Mouse (Mus musculus): Measurements from ENCODE around the gene Ptprd. TPM values are rescaled to one million over a fixed set of nuclear protein-coding genes. Genes with fewer than 3 reads are reported as not detected.

Ptprd gene
- polyA plus RNA-seq, 1 experiment from 2014 or later, result 66.9 TPM

GRCm38 (mm10) chr4:76223720-76224119, 1988.0 kb downstream of the Ptprd start:
- no peak overlapping the region for H3K4me2 ChIP-seq (replicated peaks)
- WGBS, result 34% methylated on average over 3 of the region's 3 CpGs
- H3K36me3 ChIP-seq, result no peaks in the 10 kb centered on the region
- H3K27ac ChIP-seq, result no peak overlapping the region
- no peaks in the 10 kb centered on the region for H3K27me3 ChIP-seq (replicated peaks)
- H3K9ac ChIP-seq, result no peak overlapping the region
- H3K4me3 ChIP-seq, result no peak overlapping the region
- ATAC-seq (ENCODE audit: low FRiP score, low read depth), result no peak
- H3K4me1 ChIP-seq, result no peaks in the 10 kb centered on the region
- no peaks in the 10 kb centered on the region for H3K9me3 ChIP-seq

DNA sequence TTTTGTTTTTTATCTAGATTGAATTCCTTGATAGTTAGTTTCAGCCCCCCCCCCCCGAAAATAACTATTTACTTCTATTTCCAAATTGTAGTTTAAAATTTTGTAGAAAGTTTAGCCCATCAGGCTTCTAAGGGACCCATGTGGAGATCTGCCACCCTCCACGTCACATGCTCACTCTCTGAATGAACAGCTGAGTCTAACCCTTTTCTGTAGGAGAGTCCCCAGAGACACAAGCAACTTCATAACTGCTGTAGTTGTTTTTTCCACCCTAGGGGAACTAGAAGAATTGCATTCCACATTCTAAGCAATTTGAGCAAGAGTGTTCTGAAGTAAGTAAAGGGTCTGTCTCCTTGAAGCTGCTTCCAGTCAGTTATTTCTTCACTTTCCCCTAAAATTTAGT, 1989.2 kb downstream of the Ptprd start:
- Histone ChIP-seq H3K4me2 (replicated peaks) (no peak overlapping the region), H3K9ac (no peak overlapping the region), H3K4me3 (no peak overlapping the region), H3K4me1 (no peaks in the 10 kb centered on the region), H3K27ac (no peak overlapping the region), H3K27me3 (replicated peaks) (no peaks in the 10 kb centered on the region), H3K36me3 (no peaks in the 10 kb centered on the region), H3K9me3 (no peaks in the 10 kb centered on the region)
- no peak for ATAC-seq (ENCODE audit: low FRiP score, low read depth)
- WGBS, result 59% methylated on average over 2 of the region's 2 CpGs

- H3K9me3 ChIP-seq, result no peaks in the 10 kb centered on the region
- WGBS, result 71% methylated on average over 1 of the region's 1 CpGs
- no peak overlapping the region for H3K4me2 ChIP-seq (replicated peaks)
- no peak overlapping the region for H3K4me3 ChIP-seq
- no peaks in the 10 kb centered on the region for H3K27me3 ChIP-seq (replicated peaks)
- ATAC-seq (ENCODE audit: low FRiP score, low read depth), result no peak
- no peak overlapping the region for H3K27ac ChIP-seq
- no peak overlapping the region for H3K9ac ChIP-seq
- no peaks in the 10 kb centered on the region for H3K36me3 ChIP-seq
- H3K4me1 ChIP-seq, result no peaks in the 10 kb centered on the region
Observed at GRCm38 (mm10) chr4:76218065-76218464, 1993.7 kb downstream of the Ptprd start.

GRCm38 (mm10) chr4:76215141-76215540, 1996.6 kb downstream of the Ptprd start:
- no peaks in the 10 kb centered on the region for H3K36me3 ChIP-seq
- H3K9ac ChIP-seq, result no peak overlapping the region
- ATAC-seq (ENCODE audit: low FRiP score, low read depth), result no peak
- 98% methylated on average over 1 of the region's 1 CpGs for WGBS
- no peaks in the 10 kb centered on the region for H3K27me3 ChIP-seq (replicated peaks)
- H3K27ac ChIP-seq, result no peak overlapping the region
- no peak overlapping the region for H3K4me2 ChIP-seq (replicated peaks)
- H3K4me3 ChIP-seq, result no peak overlapping the region
- H3K9me3 ChIP-seq, result no peaks in the 10 kb centered on the region
- no peaks in the 10 kb centered on the region for H3K4me1 ChIP-seq

- Histone ChIP-seq H3K4me3 (no peak overlapping the region), H3K36me3 (no peaks in the 10 kb centered on the region), H3K4me2 (replicated peaks) (no peak overlapping the region), H3K9me3 (no peaks in the 10 kb centered on the region), H3K9ac (no peak overlapping the region), H3K27ac (no peak overlapping the region), H3K27me3 (replicated peaks) (no peaks in the 10 kb centered on the region), H3K4me1 (no peaks in the 10 kb centered on the region)
- no peak for ATAC-seq (ENCODE audit: low FRiP score, low read depth)
- WGBS, result 80% methylated on average over 1 of the region's 1 CpGs
Observed at GRCm38 (mm10) chr4:76199321-76199720, 2012.4 kb downstream of the Ptprd start.

- no peaks in the 10 kb centered on the region for H3K27me3 ChIP-seq (replicated peaks)
- no peak overlapping the region for H3K4me3 ChIP-seq
- H3K4me1 ChIP-seq, result no peaks in the 10 kb centered on the region
- no peaks in the 10 kb centered on the region for H3K36me3 ChIP-seq
- H3K9me3 ChIP-seq, result no peaks in the 10 kb centered on the region
- no peak overlapping the region for H3K4me2 ChIP-seq (replicated peaks)
- H3K9ac ChIP-seq, result no peak overlapping the region
- ATAC-seq (ENCODE audit: low FRiP score, low read depth), result no peak
- WGBS, result 91% methylated on average over 3 of the region's 3 CpGs
- H3K27ac ChIP-seq, result no peak overlapping the region
Observed at GRCm38 (mm10) chr4:76194762-76195161, 2017.0 kb downstream of the Ptprd start.

GRCm38 (mm10) chr4:76193496-76193895, 2018.3 kb downstream of the Ptprd start:
- Histone ChIP-seq H3K4me1 (no peaks in the 10 kb centered on the region), H3K4me3 (no peak overlapping the region)

GRCm38 (mm10) chr4:76192031-76192430, 2019.7 kb downstream of the Ptprd start:
- no peak for ATAC-seq (ENCODE audit: low FRiP score, low read depth)
- Histone ChIP-seq H3K27ac (no peak overlapping the region), H3K27me3 (replicated peaks) (no peaks in the 10 kb centered on the region), H3K36me3 (no peaks in the 10 kb centered on the region), H3K9ac (no peak overlapping the region), H3K4me1 (no peaks in the 10 kb centered on the region), H3K9me3 (no peaks in the 10 kb centered on the region), H3K4me3 (no peak overlapping the region), H3K4me2 (replicated peaks) (no peak overlapping the region)
- 97% methylated on average over 1 of the region's 1 CpGs for WGBS

More at GRCm38 (mm10) chr4:76193496-76193895, 2018.3 kb downstream of the Ptprd start:
- WGBS, result 89% methylated on average over 3 of the region's 3 CpGs
- Histone ChIP-seq H3K4me2 (replicated peaks) (no peak overlapping the region), H3K27me3 (replicated peaks) (no peaks in the 10 kb centered on the region), H3K9me3 (no peaks in the 10 kb centered on the region), H3K36me3 (no peaks in the 10 kb centered on the region), H3K27ac (no peak overlapping the region), H3K9ac (no peak overlapping the region)
- ATAC-seq (ENCODE audit: low FRiP score, low read depth), result no peak

DNA sequence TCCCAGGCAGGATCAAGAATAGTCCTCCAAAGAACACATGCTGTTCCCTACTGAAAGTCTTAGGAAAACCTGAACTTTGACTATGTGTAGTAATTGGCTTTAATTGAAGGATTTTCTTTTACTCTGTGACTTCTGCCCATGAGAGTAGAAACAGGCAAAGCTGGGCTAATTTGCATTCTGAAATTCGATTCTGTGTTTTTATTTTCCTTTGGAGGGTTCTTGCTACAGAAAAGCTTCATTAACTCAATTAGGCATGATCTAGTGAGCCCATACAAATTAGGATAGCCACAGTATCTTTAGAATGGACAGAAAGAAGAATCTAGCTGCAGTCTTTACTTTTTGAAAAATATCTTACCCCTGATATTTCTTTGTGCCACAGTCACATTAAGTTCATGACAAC, 2021.0 kb downstream of the Ptprd start:
- H3K4me3 ChIP-seq, result no peak overlapping the region
- no peak overlapping the region for H3K27ac ChIP-seq
- no peaks in the 10 kb centered on the region for H3K36me3 ChIP-seq
- H3K27me3 ChIP-seq (replicated peaks), result no peaks in the 10 kb centered on the region
- H3K4me1 ChIP-seq, result no peaks in the 10 kb centered on the region
- no peak overlapping the region for H3K9ac ChIP-seq
- WGBS, result 24% methylated on average over 1 of the region's 1 CpGs
- no peaks in the 10 kb centered on the region for H3K9me3 ChIP-seq
- ATAC-seq (ENCODE audit: low FRiP score, low read depth), result no peak
- H3K4me2 ChIP-seq (replicated peaks), result no peak overlapping the region

GRCm38 (mm10) chr4:76183095-76183494, 2028.7 kb downstream of the Ptprd start:
- Histone ChIP-seq H3K36me3 (no peaks in the 10 kb centered on the region), H3K4me1 (peaks cover 6% of the 10 kb centered on the region), H3K9ac (no peak overlapping the region), H3K27me3 (replicated peaks) (no peaks in the 10 kb centered on the region), H3K4me2 (replicated peaks) (no peak overlapping the region), H3K27ac (no peak overlapping the region), H3K9me3 (no peaks in the 10 kb centered on the region), H3K4me3 (no peak overlapping the region)
- no peak for ATAC-seq (ENCODE audit: low FRiP score, low read depth)
- 87% methylated on average over 3 of the region's 3 CpGs for WGBS

DNA sequence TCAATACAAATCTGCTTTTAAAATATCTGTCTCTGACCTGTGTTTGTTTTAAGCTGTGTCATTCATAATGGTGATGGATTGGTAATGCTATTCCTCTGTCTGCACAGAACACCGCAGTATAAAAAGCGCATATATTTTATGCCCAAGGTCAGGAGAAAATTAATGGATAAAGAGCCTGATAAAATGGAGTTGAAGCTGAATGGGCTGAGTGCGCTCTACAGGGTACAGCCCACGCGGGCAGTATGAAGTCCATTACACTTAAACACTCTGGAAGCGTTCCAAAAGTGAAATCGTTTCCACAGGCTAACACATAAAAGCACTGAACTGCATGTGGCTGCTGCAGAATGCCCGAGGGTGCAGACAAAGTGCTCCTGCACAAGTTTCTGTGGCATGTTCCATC, 2032.3 kb downstream of the Ptprd start:
- ATAC-seq (ENCODE audit: low FRiP score, low read depth), result peak; percentile 78
- 36% methylated on average over 8 of the region's 8 CpGs for WGBS
- Histone ChIP-seq H3K4me1 (peaks cover 6% of the 10 kb centered on the region), H3K9me3 (no peaks in the 10 kb centered on the region), H3K4me3 (no peak overlapping the region), H3K27ac (no peak overlapping the region), H3K27me3 (replicated peaks) (no peaks in the 10 kb centered on the region), H3K9ac (no peak overlapping the region), H3K36me3 (no peaks in the 10 kb centered on the region), H3K4me2 (replicated peaks) (no peak overlapping the region)

DNA sequence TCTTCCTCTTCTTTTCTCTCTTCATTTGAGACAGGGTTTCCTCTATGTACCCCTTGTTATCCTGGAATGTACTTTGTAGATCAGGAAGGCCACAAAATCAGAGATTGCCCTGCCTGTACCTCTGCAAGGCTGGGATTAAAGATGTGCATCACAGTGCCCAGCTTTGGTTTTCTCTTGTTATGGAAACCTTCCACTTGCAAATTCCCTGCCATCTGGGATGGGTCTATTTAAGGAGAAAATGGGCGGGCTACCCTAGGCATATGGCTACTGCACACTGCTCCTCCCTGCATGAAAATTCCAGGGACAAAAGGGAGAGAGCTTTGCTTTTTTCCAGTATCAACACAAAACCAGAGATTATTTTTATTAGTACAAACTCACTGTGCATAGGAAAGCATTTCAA, 2036.7 kb downstream of the Ptprd start:
- no peaks in the 10 kb centered on the region for H3K27me3 ChIP-seq (replicated peaks)
- no peak overlapping the region for H3K27ac ChIP-seq
- no peak overlapping the region for H3K9ac ChIP-seq
- no peak overlapping the region for H3K4me3 ChIP-seq
- no peaks in the 10 kb centered on the region for H3K9me3 ChIP-seq
- WGBS, result 72% methylated on average over 1 of the region's 1 CpGs
- no peak overlapping the region for H3K4me2 ChIP-seq (replicated peaks)
- ATAC-seq (ENCODE audit: low FRiP score, low read depth), result no peak
- H3K4me1 ChIP-seq, result peaks cover 6% of the 10 kb centered on the region
- H3K36me3 ChIP-seq, result no peaks in the 10 kb centered on the region

DNA sequence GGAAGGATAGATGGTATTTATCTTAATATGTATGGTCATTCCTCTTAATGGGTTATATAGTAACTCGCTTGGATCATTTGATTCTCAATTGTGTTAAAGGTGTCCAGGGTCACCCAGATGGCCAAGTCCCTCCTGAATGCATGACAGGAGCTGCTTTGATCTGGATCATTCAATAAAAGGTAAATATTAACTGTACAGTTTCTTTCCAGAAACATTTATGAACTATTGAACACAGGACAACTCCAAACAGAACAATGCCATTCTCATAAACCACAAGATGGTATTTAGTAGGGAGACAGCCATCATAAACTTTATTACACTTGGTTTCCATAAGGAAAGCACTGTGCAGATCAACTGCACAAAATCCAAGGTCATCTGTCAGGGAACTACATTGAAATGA, 2056.0 kb downstream of the Ptprd start:
- no peak for ATAC-seq (ENCODE audit: low FRiP score, low read depth)
- 82% methylated on average over 1 of the region's 1 CpGs for WGBS
- H3K4me2 ChIP-seq (replicated peaks), result no peak overlapping the region
- no peaks in the 10 kb centered on the region for H3K4me1 ChIP-seq
- H3K27ac ChIP-seq, result no peak overlapping the region
- H3K9ac ChIP-seq, result no peak overlapping the region
- H3K9me3 ChIP-seq, result no peaks in the 10 kb centered on the region
- no peaks in the 10 kb centered on the region for H3K36me3 ChIP-seq
- H3K27me3 ChIP-seq (replicated peaks), result no peaks in the 10 kb centered on the region
- H3K4me3 ChIP-seq, result no peak overlapping the region

Measured in neural tube, embryonic 12.5 days (tissue).